In the genomic region with DNA sequence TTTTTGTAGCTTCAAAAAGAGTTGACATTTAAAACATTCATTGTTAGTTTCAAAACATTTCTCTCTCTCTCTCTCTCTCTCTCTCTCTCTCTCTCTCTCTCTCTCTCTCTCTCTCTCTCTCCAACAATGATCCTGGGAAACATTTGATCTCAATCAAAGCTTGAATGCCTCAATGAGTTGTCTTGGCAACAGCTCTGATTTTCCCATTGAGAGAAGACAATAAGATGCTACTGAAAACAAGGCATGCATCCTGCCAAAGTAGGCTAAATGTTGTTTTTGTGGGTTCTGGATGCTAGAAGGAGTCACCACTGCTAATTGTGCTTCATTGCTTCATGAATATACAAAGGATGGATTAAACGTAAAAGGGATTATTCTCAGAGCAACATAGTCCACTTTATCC, we compare ENCODE assay signal across 13 mouse cellular contexts.
"Had no signal": no experiment of that assay in that cellular context is flagged by ENCODE, and none has a peak within 500 bp of the region (broad histone marks: within the 10 kb centered on the region; RNA-seq: fewer than 3 reads in every experiment).

No protein-coding gene starts in this region.

- H3K4me1 ChIP-seq: liver, embryonic 13.5 days; midbrain, embryonic 15.5 days had no signal

- H3K9ac ChIP-seq: liver, embryonic 13.5 days; lung, embryonic 14.5 days; midbrain, embryonic 15.5 days had no signal

- ATAC-seq: lung, postnatal 0 days; midbrain, embryonic 15.5 days had no signal

- H3K27me3 ChIP-seq: liver, embryonic 13.5 days; midbrain, embryonic 15.5 days had no signal

- H3K27ac ChIP-seq: left cerebral cortex, adult 2 months; liver, embryonic 13.5 days; macrophage; midbrain, embryonic 15.5 days had no signal

- DNase-seq: kidney, adult 11 months; kidney, adult 8-10 months; kidney, postnatal 14 days; kidney, postnatal 4 days; liver, embryonic 13.5 days; lung, embryonic 14.5 days; thymus, adult 18-20 months; thymus, postnatal 36 days had no signal

- H3K4me3 ChIP-seq: left cerebral cortex, adult 2 months; liver, embryonic 13.5 days; midbrain, embryonic 15.5 days; myocyte had no signal

- H3K9me3 ChIP-seq: liver, embryonic 13.5 days; midbrain, embryonic 15.5 days had no signal

- H3K36me3 ChIP-seq: liver, embryonic 13.5 days; midbrain, embryonic 15.5 days had no signal

- H3K4me2 ChIP-seq: liver, embryonic 13.5 days; lung, embryonic 14.5 days; midbrain, embryonic 15.5 days had no signal
